Mouse (Mus musculus): ENCODE measurements at regions not wholly inside any gene's neighbourhood (a gene's known extent, or its start where the extent isn't known, plus 50 kb on each side); places are given as distances from the start of the nearest gene placed in this dataset.

DNA sequence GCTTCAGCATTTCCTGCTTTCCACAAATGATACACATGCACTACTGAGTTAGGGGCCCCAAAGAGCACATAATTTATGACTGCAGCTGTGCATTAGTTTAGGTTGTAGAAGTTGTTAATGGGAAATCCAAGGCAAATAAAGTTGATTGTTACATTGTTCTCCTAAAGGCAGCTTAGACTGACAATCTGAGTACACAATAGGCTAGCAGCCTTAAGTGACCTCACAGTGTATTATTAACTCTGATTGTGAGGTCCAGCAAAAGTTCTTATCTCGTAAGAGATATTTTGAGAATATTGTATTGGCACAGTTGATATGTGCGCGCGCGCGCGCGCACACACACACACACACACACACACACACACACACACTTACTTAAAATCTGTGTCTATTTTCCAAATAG, 70.5 kb upstream of the Yae1d1 start:
- no peak overlapping the region for H3K9ac ChIP-seq (ENCODE audit: low read depth, low read length)
- H3K36me3 ChIP-seq (ENCODE audit: control insufficient read depth, insufficient read depth, low read length): no peaks in the 10 kb centered on the region
- WGBS: 85% methylated on average over 8 of the region's 8 CpGs
- no peak for ATAC-seq
- no peak overlapping the region for H3K27ac ChIP-seq (ENCODE audit: low read depth, low read length)
- no peak overlapping the region for H3K4me2 ChIP-seq (ENCODE audit: low read length)
- no peaks in the 10 kb centered on the region for H3K9me3 ChIP-seq (ENCODE audit: control insufficient read depth, low read length)
- no peak overlapping the region for H3K4me3 ChIP-seq (ENCODE audit: low read length)
- no peaks in the 10 kb centered on the region for H3K27me3 ChIP-seq (replicated peaks; ENCODE audit: control insufficient read depth, insufficient read depth, low read length)
- no peaks in the 10 kb centered on the region for H3K4me1 ChIP-seq (ENCODE audit: control insufficient read depth, insufficient read depth, low read depth, low read length)

DNA sequence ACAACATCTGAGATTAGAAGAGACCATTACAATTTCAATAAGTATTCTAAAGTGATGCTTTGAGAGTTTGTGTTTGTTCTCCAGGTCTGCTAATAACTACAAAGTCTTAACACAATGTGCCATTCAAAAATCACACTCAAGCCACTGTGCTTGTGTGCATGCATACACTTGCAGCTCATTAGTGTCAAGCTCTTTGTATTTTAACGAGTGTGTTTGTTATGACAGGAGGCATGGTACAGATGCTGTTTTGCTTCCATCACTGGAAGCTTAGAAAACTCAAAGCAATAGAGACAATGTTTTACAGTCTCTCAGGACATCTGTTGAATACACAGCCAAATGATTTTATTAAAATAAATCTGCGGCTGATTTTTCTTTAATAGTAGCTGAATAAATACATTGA, 67.1 kb upstream of the Yae1d1 start:
- WGBS: 61% methylated on average over 2 of the region's 2 CpGs
- no peaks in the 10 kb centered on the region for H3K36me3 ChIP-seq (ENCODE audit: control insufficient read depth, insufficient read depth, low read length)
- H3K9me3 ChIP-seq (ENCODE audit: control insufficient read depth, low read length): no peaks in the 10 kb centered on the region
- H3K27me3 ChIP-seq (replicated peaks; ENCODE audit: control insufficient read depth, insufficient read depth, low read length): no peaks in the 10 kb centered on the region
- no peak overlapping the region for H3K9ac ChIP-seq (ENCODE audit: low read depth, low read length)
- no peak overlapping the region for H3K4me2 ChIP-seq (ENCODE audit: low read length)
- ATAC-seq: no peak
- H3K27ac ChIP-seq (ENCODE audit: low read depth, low read length): no peak overlapping the region
- no peak overlapping the region for H3K4me3 ChIP-seq (ENCODE audit: low read length)
- no peaks in the 10 kb centered on the region for H3K4me1 ChIP-seq (ENCODE audit: control insufficient read depth, insufficient read depth, low read depth, low read length)

DNA sequence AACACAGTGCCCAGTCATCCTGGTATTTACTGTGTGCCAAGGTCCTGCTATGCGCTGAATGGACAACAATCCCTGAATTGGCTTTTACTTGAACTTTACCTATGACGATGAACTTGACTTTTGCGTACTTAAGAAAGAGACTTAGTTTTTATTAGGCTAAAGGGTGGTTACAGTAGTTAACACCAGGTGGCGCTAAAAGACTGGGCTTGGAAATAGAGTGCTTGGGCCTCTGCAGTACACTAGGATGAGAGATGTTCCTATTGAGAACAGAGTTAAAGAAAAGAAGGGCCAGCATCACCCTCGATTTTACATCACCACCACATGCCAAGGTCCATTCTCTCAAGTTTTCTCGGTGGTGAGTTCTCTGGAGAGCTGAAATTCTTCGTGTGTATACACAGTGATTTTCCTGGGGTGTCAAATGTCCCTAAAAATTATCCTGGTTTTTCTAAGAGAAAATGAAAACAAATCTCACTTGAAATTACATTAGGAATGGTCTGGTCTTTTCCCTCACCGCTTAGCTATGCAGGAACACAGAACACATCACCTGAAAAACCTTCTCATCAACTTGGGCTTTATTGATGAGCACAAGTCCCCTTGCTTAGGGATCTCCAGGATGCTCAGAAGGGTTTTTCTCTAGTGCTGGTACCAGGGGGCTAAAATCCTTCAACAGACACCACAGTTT, 64.2 kb upstream of the Yae1d1 start:
- no peaks in the 10 kb centered on the region for H3K4me1 ChIP-seq (ENCODE audit: control insufficient read depth, insufficient read depth, low read depth, low read length)
- H3K9me3 ChIP-seq (ENCODE audit: control insufficient read depth, low read length): peaks cover 6% of the 10 kb centered on the region; the same call in 1 of the 2 replicates
- H3K4me2 ChIP-seq (ENCODE audit: low read length): no peak overlapping the region
- WGBS: 30% methylated on average over 8 of the region's 8 CpGs
- peak; percentile 94 for ATAC-seq
- H3K27me3 ChIP-seq (replicated peaks; ENCODE audit: control insufficient read depth, insufficient read depth, low read length): no peaks in the 10 kb centered on the region
- H3K36me3 ChIP-seq (ENCODE audit: control insufficient read depth, insufficient read depth, low read length): no peaks in the 10 kb centered on the region
- H3K27ac ChIP-seq (ENCODE audit: low read depth, low read length): no peak overlapping the region
- H3K9ac ChIP-seq (ENCODE audit: low read depth, low read length): no peak overlapping the region
- no peak overlapping the region for H3K4me3 ChIP-seq (ENCODE audit: low read length)

DNA sequence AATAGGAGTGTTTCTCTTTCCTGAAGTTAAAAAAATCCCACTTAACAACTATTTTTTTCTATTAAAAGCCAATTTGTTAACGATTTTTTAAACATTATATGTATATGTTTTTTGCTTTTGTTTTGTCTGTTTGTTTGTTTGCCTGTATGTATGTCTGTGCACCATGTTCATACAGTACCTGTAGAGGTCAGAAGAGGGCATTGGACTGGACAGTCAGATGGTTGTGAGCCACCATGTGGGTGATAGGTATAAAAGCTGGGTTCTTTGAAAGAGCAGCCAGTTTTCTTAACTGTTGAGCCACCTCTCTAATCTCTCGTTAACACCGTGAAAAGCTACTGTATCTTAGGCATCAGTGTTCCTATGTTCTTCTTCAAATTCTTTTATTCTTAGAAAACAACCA, 63.7 kb upstream of the Yae1d1 start:
- Histone ChIP-seq H3K27ac (ENCODE audit: low read depth, low read length) (no peak overlapping the region), H3K36me3 (ENCODE audit: control insufficient read depth, insufficient read depth, low read length) (no peaks in the 10 kb centered on the region), H3K4me2 (ENCODE audit: low read length) (no peak overlapping the region), H3K9ac (ENCODE audit: low read depth, low read length) (no peak overlapping the region), H3K27me3 (replicated peaks; ENCODE audit: control insufficient read depth, insufficient read depth, low read length) (no peaks in the 10 kb centered on the region), H3K4me3 (ENCODE audit: low read length) (no peak overlapping the region), H3K9me3 (ENCODE audit: control insufficient read depth, low read length) (peaks cover 6% of the 10 kb centered on the region; the same call in 1 of the 2 replicates), H3K4me1 (ENCODE audit: control insufficient read depth, insufficient read depth, low read depth, low read length) (no peaks in the 10 kb centered on the region)
- ATAC-seq: peak; percentile 37; the same call in 1 of the 2 replicates
- 69% methylated on average over 3 of the region's 3 CpGs for WGBS

DNA sequence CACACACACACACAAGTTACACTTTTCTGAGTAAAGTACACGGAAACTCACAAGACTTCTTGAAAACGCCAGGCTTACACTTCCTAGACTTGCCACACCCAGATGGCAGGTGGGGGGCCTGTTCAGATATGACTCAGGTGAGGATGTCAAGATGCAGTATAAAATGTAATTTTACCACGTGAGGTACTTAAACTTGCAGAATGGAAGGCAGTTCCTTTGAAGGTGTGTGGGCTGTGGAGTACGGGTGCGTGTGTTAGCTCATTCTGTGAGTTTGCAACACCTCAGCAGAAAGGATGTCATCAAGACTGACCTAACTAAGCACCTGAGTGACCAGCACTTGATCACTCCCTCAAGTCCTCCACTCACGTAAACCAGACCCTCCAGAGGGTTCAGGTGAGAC, 50.0 kb upstream of the Yae1d1 start:
- H3K36me3 ChIP-seq (ENCODE audit: control insufficient read depth, insufficient read depth, low read length): no peaks in the 10 kb centered on the region
- no peak overlapping the region for H3K9ac ChIP-seq (ENCODE audit: low read depth, low read length)
- H3K27ac ChIP-seq (ENCODE audit: low read depth, low read length): no peak overlapping the region
- no peaks in the 10 kb centered on the region for H3K4me1 ChIP-seq (ENCODE audit: control insufficient read depth, insufficient read depth, low read depth, low read length)
- WGBS: 85% methylated on average over 6 of the region's 6 CpGs
- H3K9me3 ChIP-seq (ENCODE audit: control insufficient read depth, low read length): no peaks in the 10 kb centered on the region
- H3K4me2 ChIP-seq (ENCODE audit: low read length): no peak overlapping the region
- no peak overlapping the region for H3K4me3 ChIP-seq (ENCODE audit: low read length)
- ATAC-seq: no peak
- no peaks in the 10 kb centered on the region for H3K27me3 ChIP-seq (replicated peaks; ENCODE audit: control insufficient read depth, insufficient read depth, low read length)
